Comparison of ENCODE assay signal across 7 mouse cellular contexts in the genomic region with DNA sequence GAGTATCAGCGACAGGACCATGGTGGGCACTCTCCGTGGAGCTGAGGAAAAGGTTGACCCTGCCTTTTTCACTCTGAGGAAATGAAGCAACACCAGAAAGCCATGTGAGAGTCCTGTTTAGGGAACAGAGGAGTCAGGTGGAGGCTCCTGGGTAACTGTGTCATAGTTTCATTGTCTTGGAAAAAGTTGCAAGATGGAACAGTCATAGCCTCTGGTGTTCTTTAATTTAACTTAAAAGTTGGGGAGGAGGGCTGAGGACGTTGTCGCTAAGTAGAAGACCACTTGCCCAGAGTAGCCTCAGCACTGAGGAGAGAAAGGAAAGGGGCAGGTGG. TPM values are rescaled to one million over a fixed set of nuclear protein-coding genes. Genes with fewer than 3 reads are reported as not detected.
A peak's percentile ranks its signal among the peaks of the same experiment; 100 is the strongest.
DNase-seq lines count a peak whose midpoint lies in the region; ATAC-seq and TF ChIP-seq lines count a peak whose summit lies in the region.

A gene (minus strand): TSS at position 101 of the 332 bp plus-strand sequence.

- intact Hi-C loops in left cerebral cortex, postnatal 36 days (cut with DNase I), result no loop called here

- WGBS in lung, embryonic 14.5 days, result 77% methylated on average over 4 of the region's 4 CpGs
- 78% methylated on average over 4 of the region's 4 CpGs for WGBS in lung, postnatal 0 days
- 84% methylated on average over 4 of the region's 4 CpGs for WGBS in forebrain, embryonic 12.5 days
- WGBS in limb, embryonic 13.5 days, result 83% methylated on average over 4 of the region's 4 CpGs
- 82% methylated on average over 4 of the region's 4 CpGs for WGBS in stomach, embryonic 14.5 days

- no peaks in the 10 kb centered on the region for H3K27me3 ChIP-seq in lung, embryonic 14.5 days (ENCODE audit: insufficient read depth, low read length)
- H3K27me3 ChIP-seq in lung, postnatal 0 days (replicated peaks; ENCODE audit: insufficient read depth, low read length), result no peaks in the 10 kb centered on the region
- H3K27me3 ChIP-seq in forebrain, embryonic 12.5 days, result no peaks in the 10 kb centered on the region; the same call in 1 of the 2 replicates
- no peaks in the 10 kb centered on the region for H3K27me3 ChIP-seq in limb, embryonic 13.5 days
- no peaks in the 10 kb centered on the region for H3K27me3 ChIP-seq in stomach, embryonic 14.5 days (ENCODE audit: control insufficient read depth, insufficient read depth, low read length)

- H3K9me3 ChIP-seq in lung, embryonic 14.5 days (ENCODE audit: low read depth, low read length), result no peaks in the 10 kb centered on the region
- H3K9me3 ChIP-seq in lung, postnatal 0 days (ENCODE audit: low read length), result no peaks in the 10 kb centered on the region
- no peaks in the 10 kb centered on the region for H3K9me3 ChIP-seq in forebrain, embryonic 12.5 days
- no peaks in the 10 kb centered on the region for H3K9me3 ChIP-seq in limb, embryonic 13.5 days
- H3K9me3 ChIP-seq in stomach, embryonic 14.5 days (ENCODE audit: control insufficient read depth, low read depth, low read length), result no peaks in the 10 kb centered on the region

- no peak for ATAC-seq in lung, embryonic 14.5 days (ENCODE audit: insufficient read depth)
- no peak for ATAC-seq in lung, postnatal 0 days
- no peak for ATAC-seq in forebrain, embryonic 12.5 days (ENCODE audit: low FRiP score)
- ATAC-seq in limb, embryonic 13.5 days (ENCODE audit: low FRiP score, low read depth), result no peak
- no peak for ATAC-seq in stomach, embryonic 14.5 days (ENCODE audit: insufficient number of reproducible peaks, insufficient read depth, low FRiP score, low read depth)

- TF ChIP-seq CTCF in lung, embryonic 14.5 days (IDR thresholded peaks at IDR 0.05; ENCODE audit: low read depth), result no peak
- TF ChIP-seq CTCF in lung, postnatal 0 days (IDR thresholded peaks at IDR 0.05), result no peak

- H3K9ac ChIP-seq in lung, embryonic 14.5 days, result no peak within 1 kb of the TSS
- no peak within 1 kb of the TSS for H3K9ac ChIP-seq in lung, postnatal 0 days (replicated peaks; ENCODE audit: low read depth)
- no peak within 1 kb of the TSS for H3K9ac ChIP-seq in forebrain, embryonic 12.5 days
- H3K9ac ChIP-seq in limb, embryonic 13.5 days, result no peak within 1 kb of the TSS
- H3K9ac ChIP-seq in stomach, embryonic 14.5 days (replicated peaks; ENCODE audit: low read depth, low read length), result no peak within 1 kb of the TSS

- H3K4me2 ChIP-seq in lung, embryonic 14.5 days, result peak within 1 kb of the TSS; percentile 79
- no peak within 1 kb of the TSS for H3K4me2 ChIP-seq in lung, postnatal 0 days (replicated peaks; ENCODE audit: low read depth, low read length)
- H3K4me2 ChIP-seq in forebrain, embryonic 12.5 days, result peak within 1 kb of the TSS; percentile 76; the same call in 1 of the 2 replicates
- peak within 1 kb of the TSS; percentile 88 for H3K4me2 ChIP-seq in limb, embryonic 13.5 days (replicated peaks)
- no peak within 1 kb of the TSS for H3K4me2 ChIP-seq in stomach, embryonic 14.5 days (replicated peaks; ENCODE audit: low read depth, low read length)

- H3K4me3 ChIP-seq in lung, embryonic 14.5 days (ENCODE audit: low read depth, low read length), result peak within 1 kb of the TSS; percentile 81; the same call in 1 of the 2 replicates
- H3K4me3 ChIP-seq in lung, postnatal 0 days (ENCODE audit: low read depth, low read length), result no peak within 1 kb of the TSS
- H3K4me3 ChIP-seq in forebrain, embryonic 12.5 days (replicated peaks), result peak within 1 kb of the TSS; percentile 79
- H3K4me3 ChIP-seq in limb, embryonic 13.5 days, result peak within 1 kb of the TSS; percentile 83
- peak within 1 kb of the TSS; percentile 62; the same call in 1 of the 2 replicates for H3K4me3 ChIP-seq in stomach, embryonic 14.5 days (ENCODE audit: low read depth, low read length)

- DNase-seq in lung, embryonic 14.5 days, result no peak
- DNase-seq in lung, postnatal 0 days (ENCODE audit: low spot score), result no peak
- no peak for DNase-seq in left cerebral cortex, adult 9 months (ENCODE audit: low spot score in 2 of 2)
- DNase-seq in left cerebral cortex, postnatal 36 days (ENCODE audit: low spot score in 2 of 2), result no peak

- no peaks in the 10 kb centered on the region for H3K4me1 ChIP-seq in lung, embryonic 14.5 days (ENCODE audit: insufficient read depth)
- H3K4me1 ChIP-seq in lung, postnatal 0 days (ENCODE audit: insufficient read depth, low read depth, low read length), result peaks cover 6% of the 10 kb centered on the region
- peaks cover 11% of the 10 kb centered on the region for H3K4me1 ChIP-seq in forebrain, embryonic 12.5 days
- H3K4me1 ChIP-seq in limb, embryonic 13.5 days, result peaks cover 9% of the 10 kb centered on the region; the same call in 1 of the 2 replicates
- H3K4me1 ChIP-seq in stomach, embryonic 14.5 days (ENCODE audit: control insufficient read depth, insufficient read depth, low read length), result no peaks in the 10 kb centered on the region

- no peak for TF ChIP-seq EP300 in lung, postnatal 0 days (IDR thresholded peaks at IDR 0.05)

- H3K27ac ChIP-seq in lung, embryonic 14.5 days (ENCODE audit: low read depth), result no peak within 1 kb of the TSS
- no peak within 1 kb of the TSS for H3K27ac ChIP-seq in lung, postnatal 0 days (ENCODE audit: low read length)
- H3K27ac ChIP-seq in forebrain, embryonic 12.5 days, result no peak within 1 kb of the TSS
- no peak within 1 kb of the TSS for H3K27ac ChIP-seq in limb, embryonic 13.5 days
- no peak within 1 kb of the TSS for H3K27ac ChIP-seq in stomach, embryonic 14.5 days (ENCODE audit: low read length)

- H3K36me3 ChIP-seq in lung, embryonic 14.5 days (ENCODE audit: insufficient read depth), result peaks cover 13% of the 10 kb centered on the region; the same call in 1 of the 2 replicates
- peaks cover 7% of the 10 kb centered on the region; the same call in 1 of the 2 replicates for H3K36me3 ChIP-seq in lung, postnatal 0 days (ENCODE audit: insufficient read depth, low read length)
- H3K36me3 ChIP-seq in forebrain, embryonic 12.5 days (replicated peaks), result peaks cover 19% of the 10 kb centered on the region
- H3K36me3 ChIP-seq in limb, embryonic 13.5 days, result peaks cover 21% of the 10 kb centered on the region
- H3K36me3 ChIP-seq in stomach, embryonic 14.5 days (ENCODE audit: control insufficient read depth, insufficient read depth, low read length), result peaks cover 11% of the 10 kb centered on the region; the same call in 1 of the 2 replicates

RNA-seq across cellular contexts. Expression of the gene that starts here (rescaled TPM):
- 0.20 TPM in 1 of 2 replicates, not detected in the other for polyA plus RNA-seq in lung, embryonic 14.5 days (2014; fragmentation: Nextera tagmentation; extraction: Ambion mirVana)
- 0.11 and 0.14 TPM in 2 replicates for polyA plus RNA-seq in lung, postnatal 0 days (2015; fragmentation: Nextera tagmentation; extraction: Ambion mirVana)
- 0.18 and 0.38 TPM in 2 replicates for polyA plus RNA-seq in forebrain, embryonic 12.5 days (2016; fragmentation: Nextera tagmentation; extraction: Ambion mirVana)
- 0.08 and 0.14 TPM in 2 replicates for polyA plus RNA-seq in limb, embryonic 13.5 days (2015; fragmentation: Nextera tagmentation; extraction: Ambion mirVana)
- polyA plus RNA-seq in stomach, embryonic 14.5 days (2014; fragmentation: Nextera tagmentation; extraction: Ambion mirVana), result 0.41 TPM in 1 of 2 replicates, not detected in the other
- 1 to 10 TPM in 1 of 2 experiments, under 1 TPM in 1; 0.84 to 1.3 TPM for total RNA-seq in left cerebral cortex, postnatal 36 days (2021)

Comparison
In these comparisons a context has a peak if more than half of its experiments do, and no peak if none do; other contexts are left out.
1. H3K4me2 ChIP-seq: peak in lung, embryonic 14.5 days (single experiment), forebrain, embryonic 12.5 days (single experiment) and limb, embryonic 13.5 days (single experiment); none in lung, postnatal 0 days (single experiment) and stomach, embryonic 14.5 days (single experiment).